In genomic region chr9:108296453-108297355, GRCm38 (mm10) we compare ENCODE assay signal across 8 mouse cellular contexts. TPM values are rescaled to one million over a fixed set of nuclear protein-coding genes. Genes with fewer than 3 reads are reported as not detected.
A peak's percentile ranks its signal among the peaks of the same experiment; 100 is the strongest.
DNase-seq lines count a peak whose midpoint lies in the region; ATAC-seq lines count a peak whose summit lies in the region.

Gene Amt (plus strand): TSS chr9:108296853.

- DNase-seq in frontal cortex, postnatal 10 days (ENCODE audit: low spot score in 2 of 2) = no peak
- DNase-seq in WW6 (ENCODE audit: low read depth, low spot score) = peak; percentile 83
- peak; percentile 63 for DNase-seq in forebrain, embryonic 10.5 days (ENCODE audit: extremely low spot score, low spot score)
- DNase-seq in liver, embryonic 13.5 days = no peak
- DNase-seq in retina, embryonic 14.5 days (ENCODE audit: low spot score) = peak; percentile 91

- H3K27ac ChIP-seq in forebrain, embryonic 10.5 days = peak within 1 kb of the TSS; percentile 85
- peak within 1 kb of the TSS; percentile 39 for H3K27ac ChIP-seq in kidney, embryonic 14.5 days (ENCODE audit: low read depth, low read length)
- H3K27ac ChIP-seq in liver, embryonic 13.5 days = peak within 1 kb of the TSS; percentile 79

- H3K4me1 ChIP-seq in forebrain, embryonic 10.5 days = peaks cover 27% of the 10 kb centered on the region
- no peaks in the 10 kb centered on the region; the same call in 1 of the 2 replicates for H3K4me1 ChIP-seq in kidney, embryonic 14.5 days (ENCODE audit: control insufficient read depth, insufficient read depth, low read length)
- H3K4me1 ChIP-seq in liver, embryonic 13.5 days (replicated peaks) = peaks cover 16% of the 10 kb centered on the region

- H3K4me3 ChIP-seq in forebrain, embryonic 10.5 days = peak within 1 kb of the TSS; percentile 56
- H3K4me3 ChIP-seq in kidney, embryonic 14.5 days (ENCODE audit: low read length) = peak within 1 kb of the TSS; percentile 39
- H3K4me3 ChIP-seq in liver, embryonic 13.5 days (replicated peaks) = peak within 1 kb of the TSS; percentile 38

- no peaks in the 10 kb centered on the region for H3K27me3 ChIP-seq in forebrain, embryonic 10.5 days (ENCODE audit: poor library complexity, severe bottlenecking)
- H3K27me3 ChIP-seq in kidney, embryonic 14.5 days (ENCODE audit: control insufficient read depth, insufficient read depth, low read length) = no peaks in the 10 kb centered on the region
- H3K27me3 ChIP-seq in liver, embryonic 13.5 days = no peaks in the 10 kb centered on the region

- H3K9ac ChIP-seq in kidney, embryonic 14.5 days (ENCODE audit: low read depth, low read length) = peak within 1 kb of the TSS; percentile 44
- peak within 1 kb of the TSS; percentile 4; the same call in 1 of the 2 replicates for H3K9ac ChIP-seq in liver, embryonic 13.5 days

- peak; percentile 48; the same call in 1 of the 2 replicates for ATAC-seq in frontal cortex, adult (ENCODE audit: low TSS enrichment)
- ATAC-seq in kidney, embryonic 14.5 days (ENCODE audit: low FRiP score, low TSS enrichment) = peak; percentile 84
- ATAC-seq in liver, embryonic 13.5 days (ENCODE audit: low read depth) = peak; percentile 78
- ATAC-seq in megakaryocyte-erythroid progenitor cell, adult 5-6 weeks (replicated peaks; ENCODE audit: low FRiP score, low TSS enrichment, poor library complexity, severe bottlenecking) = no peak

- WGBS in forebrain, embryonic 10.5 days = 19% methylated on average over 18 of the region's 18 CpGs
- WGBS in kidney, embryonic 14.5 days = 19% methylated on average over 18 of the region's 18 CpGs
- WGBS in liver, embryonic 13.5 days (ENCODE audit: insufficient replicate concordance) = 56% methylated on average over 18 of the region's 18 CpGs

- peak within 1 kb of the TSS; percentile 51 for H3K4me2 ChIP-seq in kidney, embryonic 14.5 days (replicated peaks; ENCODE audit: low read depth, low read length)
- peak within 1 kb of the TSS; percentile 39 for H3K4me2 ChIP-seq in liver, embryonic 13.5 days

- no peaks in the 10 kb centered on the region for H3K9me3 ChIP-seq in forebrain, embryonic 10.5 days
- no peaks in the 10 kb centered on the region for H3K9me3 ChIP-seq in kidney, embryonic 14.5 days (ENCODE audit: control insufficient read depth, low read length)
- H3K9me3 ChIP-seq in liver, embryonic 13.5 days (replicated peaks) = no peaks in the 10 kb centered on the region

- peaks cover 44% of the 10 kb centered on the region for H3K36me3 ChIP-seq in forebrain, embryonic 10.5 days (replicated peaks)
- H3K36me3 ChIP-seq in kidney, embryonic 14.5 days (ENCODE audit: control insufficient read depth, insufficient read depth, low read length) = peaks cover 13% of the 10 kb centered on the region; the same call in 1 of the 2 replicates
- no peaks in the 10 kb centered on the region for H3K36me3 ChIP-seq in liver, embryonic 13.5 days

RNA-seq across cellular contexts. Expression of gene Amt, which starts in this region (rescaled TPM):
- 34.8 and 40.0 TPM in 2 replicates for polyA plus RNA-seq in forebrain, embryonic 10.5 days (2016; fragmentation: Nextera tagmentation; extraction: Ambion mirVana)
- 30.8 and 35.1 TPM in 2 replicates for polyA plus RNA-seq in kidney, embryonic 14.5 days (2014; fragmentation: Nextera tagmentation; extraction: Ambion mirVana)
- polyA plus RNA-seq in liver, embryonic 13.5 days (2015; fragmentation: Nextera tagmentation; extraction: Ambion mirVana) = 14.0 and 14.1 TPM in 2 replicates
- 0.28 TPM in 1 of 2 replicates, not detected in the other for total RNA-seq in megakaryocyte-erythroid progenitor cell, adult 5-6 weeks (2014; fragmentation: Nextera tagmentation)
- total RNA-seq in megakaryocyte-erythroid progenitor cell, adult 5-6 weeks (2017) = 0.23 TPM in 1 of 2 replicates, not detected in the other

Comparison
In these comparisons a context has a peak if more than half of its experiments do, and no peak if none do; other contexts are left out.
1. DNase-seq: peak in WW6 (single experiment), forebrain, embryonic 10.5 days (single experiment) and retina, embryonic 14.5 days (single experiment); none in frontal cortex, postnatal 10 days (0 of 2) and liver, embryonic 13.5 days (single experiment).
2. Peak in every context shown above with its lines, with median percentiles within 50 percentile points of each other: H3K27ac ChIP-seq and H3K4me3 ChIP-seq.